Mouse (Mus musculus) CH12.LX (cell line): ENCODE data around the gene Ube2j2. TPM values are rescaled to one million over a fixed set of nuclear protein-coding genes. Genes with fewer than 3 reads are reported as not detected.
A peak's percentile ranks its signal among the peaks of the same experiment; 100 is the strongest.

Source experiments
- DNase-seq: peaks from one replicate; pipeline ENCODE4 v3.0.0-alpha.2; 2013; ENCODE audit errors: extremely low read depth
- H3K27ac ChIP-seq: 2 replicates; pipeline ENCODE4 v1.5.1; 2012; ENCODE audit warnings: low read depth, mild to moderate bottlenecking, control low read depth, moderate library complexity; ENCODE audit not compliant: insufficient read depth
- H3K27me3 ChIP-seq: replicated peaks from 2 replicates; pipeline ENCODE3; 2012; ENCODE audit warnings: inconsistent platforms
- H3K36me3 ChIP-seq, 2 experiments: replicated peaks in 1 of 2; 2 replicates each; pipeline versions ENCODE3 to v1.6.1; 2012; ENCODE audit warnings: inconsistent platforms in 1 of 2, low read length in 1 of 2, mild to moderate bottlenecking in 1 of 2, mixed read lengths in 1 of 2, moderate library complexity in 1 of 2; ENCODE audit not compliant: control insufficient read depth in 1 of 2, insufficient read depth in 1 of 2
- H3K4me1 ChIP-seq, 2 experiments: 2 replicates each; pipeline ENCODE4 v1.6.1; 2012; ENCODE audit warnings: inconsistent platforms in 1 of 2, moderate library complexity in 1 of 2; ENCODE audit not compliant: insufficient read depth in 2 of 2, control insufficient read depth in 1 of 2
- H3K4me2 ChIP-seq: 2 replicates; pipeline ENCODE4 v1.6.1; 2012; ENCODE audit warnings: low read depth, mild to moderate bottlenecking, control low read depth; ENCODE audit not compliant: poor library complexity, insufficient read depth, severe bottlenecking
- H3K4me3 ChIP-seq, 3 experiments: fragments of 150-350 bp in 1 of 3; sonication (generic) in 1 of 3; replicated peaks in 1 of 3; 2 replicates each; pipeline versions ENCODE3 to v1.5.1; 2011 to 2012; ENCODE audit warnings: low read depth in 2 of 3, low read length in 2 of 3, mild to moderate bottlenecking in 2 of 3, moderate library complexity in 2 of 3, control low read depth in 1 of 3, improper control_type of control experiment in 1 of 3, inconsistent platforms in 1 of 3, mixed read lengths in 1 of 3; ENCODE audit not compliant: poor library complexity in 1 of 3
- H3K79me2 ChIP-seq: replicated peaks from 2 replicates; pipeline ENCODE4 v1.6.1; 2012; ENCODE audit warnings: mild to moderate bottlenecking, moderate library complexity; ENCODE audit not compliant: control insufficient read depth, poor library complexity, insufficient read depth, severe bottlenecking; ENCODE audit errors: extremely low read depth
- H3K9ac ChIP-seq: 2 replicates; pipeline ENCODE4 v1.6.1; 2012; ENCODE audit warnings: low read depth, mild to moderate bottlenecking, control low read depth, moderate library complexity; ENCODE audit not compliant: insufficient read depth
- H3K9me3 ChIP-seq: replicated peaks from 2 replicates; pipeline ENCODE3; 2012; ENCODE audit warnings: low read length, inconsistent platforms, mixed read lengths
- BHLHE40 ChIP-seq: IDR thresholded peaks from 2 replicates; pipeline ENCODE4 v1.6.1; 2011; ENCODE audit warnings: mild to moderate bottlenecking, low read depth, low read length, improper control_type of control experiment
- CHD1 ChIP-seq: IDR thresholded peaks from 2 replicates; pipeline ENCODE4 v1.6.1; 2012; ENCODE audit warnings: low read depth, low read length, improper control_type of control experiment, inconsistent platforms
- CHD2 ChIP-seq: IDR thresholded peaks from 2 replicates; pipeline ENCODE4 v1.6.1; 2011; ENCODE audit warnings: low read length, improper control_type of control experiment
- CTCF ChIP-seq, 2 experiments: IDR thresholded peaks in 1 of 2; conservative IDR thresholded peaks in 1 of 2; 2 replicates each; pipeline ENCODE4 v1.5.1; 2011 to 2012; ENCODE audit warnings: low read depth in 2 of 2, low read length in 2 of 2, improper control_type of control experiment in 1 of 2, inconsistent platforms in 1 of 2, mild to moderate bottlenecking in 1 of 2, moderate library complexity in 1 of 2
- E2F4 ChIP-seq: IDR thresholded peaks from 2 replicates; pipeline ENCODE4 v1.6.1; 2011; ENCODE audit warnings: low read depth, low read length, improper control_type of control experiment; ENCODE audit not compliant: insufficient replicate concordance
- ELF1 ChIP-seq: IDR thresholded peaks from 2 replicates; pipeline ENCODE4 v1.6.1; 2014; ENCODE audit warnings: low read depth, mild to moderate bottlenecking, inconsistent platforms, low read length, improper control_type of control experiment
- EP300 ChIP-seq: IDR thresholded peaks from 2 replicates; pipeline ENCODE4 v1.6.1; 2011; ENCODE audit warnings: low read length, improper control_type of control experiment
- ETS1 ChIP-seq: conservative IDR thresholded peaks from 2 replicates; pipeline ENCODE4 v1.6.1; 2012; ENCODE audit warnings: low read depth, mild to moderate bottlenecking, inconsistent platforms, low read length, improper control_type of control experiment, moderate library complexity
- GABPA ChIP-seq: IDR thresholded peaks from 2 replicates; pipeline ENCODE4 v1.6.1; 2012; ENCODE audit warnings: low read depth, low read length, improper control_type of control experiment, inconsistent platforms; ENCODE audit not compliant: insufficient replicate concordance
- HCFC1 ChIP-seq: IDR thresholded peaks from 2 replicates; pipeline ENCODE4 v1.6.1; 2012; ENCODE audit warnings: low read depth, mild to moderate bottlenecking, inconsistent platforms, low read length, improper control_type of control experiment
- IRF4 ChIP-seq: IDR thresholded peaks from 2 replicates; pipeline ENCODE4 v1.6.1; 2014; ENCODE audit warnings: low read depth, mild to moderate bottlenecking, inconsistent platforms, low read length, improper control_type of control experiment
- JUN ChIP-seq: IDR thresholded peaks from 2 replicates; pipeline ENCODE4 v1.6.1; 2011; ENCODE audit warnings: low read depth, mild to moderate bottlenecking, low read length, improper control_type of control experiment, moderate library complexity; ENCODE audit not compliant: insufficient read depth
- JUND ChIP-seq: conservative IDR thresholded peaks from 2 replicates; pipeline ENCODE4 v1.6.1; 2011; ENCODE audit warnings: low read depth, low read length, improper control_type of control experiment
- KAT2A ChIP-seq: IDR thresholded peaks from 2 replicates; pipeline ENCODE4 v1.6.1; 2012; ENCODE audit warnings: low read length, improper control_type of control experiment, inconsistent platforms; ENCODE audit not compliant: insufficient replicate concordance
- MAFK ChIP-seq: IDR thresholded peaks from 2 replicates; pipeline ENCODE4 v1.6.1; 2011; ENCODE audit warnings: low read length, improper control_type of control experiment; ENCODE audit not compliant: insufficient replicate concordance
- MAX ChIP-seq: IDR thresholded peaks from 2 replicates; pipeline ENCODE4 v1.6.1; 2011; ENCODE audit warnings: low read length, improper control_type of control experiment
- MAZ ChIP-seq: IDR thresholded peaks from 2 replicates; pipeline ENCODE4 v1.6.1; 2012; ENCODE audit warnings: low read depth, mild to moderate bottlenecking, inconsistent platforms, low read length, improper control_type of control experiment, moderate library complexity
- MEF2A ChIP-seq: IDR thresholded peaks from 2 replicates; pipeline ENCODE4 v1.6.1; 2014; ENCODE audit warnings: low read depth, mild to moderate bottlenecking, inconsistent platforms, low read length, improper control_type of control experiment, borderline replicate concordance
- MXI1 ChIP-seq: IDR thresholded peaks from 2 replicates; pipeline ENCODE4 v1.6.1; 2011; ENCODE audit warnings: mild to moderate bottlenecking, low read depth, low read length, improper control_type of control experiment
- MYC ChIP-seq: IDR thresholded peaks from 2 replicates; pipeline ENCODE4 v1.6.1; 2011; ENCODE audit warnings: low read depth, mild to moderate bottlenecking, improper control_type of control experiment, low read length
- NELFE ChIP-seq: IDR thresholded peaks from 2 replicates; pipeline ENCODE4 v1.6.1; 2011; ENCODE audit warnings: low read depth, low read length, improper control_type of control experiment
- NRF1 ChIP-seq: IDR thresholded peaks from 2 replicates; pipeline ENCODE4 v1.6.1; 2014; ENCODE audit warnings: low read depth, mild to moderate bottlenecking, inconsistent platforms, low read length, improper control_type of control experiment, moderate library complexity
- PAX5 ChIP-seq: IDR thresholded peaks from 2 replicates; pipeline ENCODE4 v1.6.1; 2012; ENCODE audit warnings: low read length, inconsistent platforms, mixed read lengths
- POLR2A ChIP-seq: IDR thresholded peaks from 2 replicates; pipeline ENCODE4 v1.6.1; 2011; ENCODE audit warnings: low read depth, mild to moderate bottlenecking, improper control_type of control experiment, low read length
- POLR2AphosphoS2 ChIP-seq: IDR thresholded peaks from 2 replicates; pipeline ENCODE4 v1.6.1; 2011; ENCODE audit warnings: low read depth, low read length, improper control_type of control experiment
- RAD21 ChIP-seq: IDR thresholded peaks from 2 replicates; pipeline ENCODE4 v1.6.1; 2011; ENCODE audit warnings: low read depth, mild to moderate bottlenecking, low read length, improper control_type of control experiment, moderate library complexity
- RCOR1 ChIP-seq: conservative IDR thresholded peaks from 2 replicates; pipeline ENCODE4 v1.6.1; 2012; ENCODE audit warnings: low read depth, mild to moderate bottlenecking, inconsistent platforms, low read length, improper control_type of control experiment
- SIN3A ChIP-seq: IDR thresholded peaks from 2 replicates; pipeline ENCODE4 v1.6.1; 2012; ENCODE audit warnings: low read length, improper control_type of control experiment, inconsistent platforms
- SMC3 ChIP-seq: IDR thresholded peaks from 2 replicates; pipeline ENCODE4 v1.6.1; 2011; ENCODE audit warnings: low read depth, low read length, improper control_type of control experiment
- TBP ChIP-seq: conservative IDR thresholded peaks from 2 replicates; pipeline ENCODE4 v1.6.1; 2011; ENCODE audit warnings: low read depth, low read length, improper control_type of control experiment
- TCF12 ChIP-seq: IDR thresholded peaks from 2 replicates; pipeline ENCODE4 v1.6.1; 2014; ENCODE audit warnings: low read depth, mild to moderate bottlenecking, inconsistent platforms, low read length, improper control_type of control experiment
- UBTF ChIP-seq: IDR thresholded peaks from 2 replicates; pipeline ENCODE4 v1.6.1; 2012; ENCODE audit warnings: low read depth, mild to moderate bottlenecking, inconsistent platforms, low read length, improper control_type of control experiment, moderate library complexity
- USF1 ChIP-seq: IDR thresholded peaks from 2 replicates; pipeline ENCODE4 v1.6.1; 2014; ENCODE audit warnings: low read depth, mild to moderate bottlenecking, inconsistent platforms, low read length, improper control_type of control experiment
- USF2 ChIP-seq: conservative IDR thresholded peaks from 2 replicates; pipeline ENCODE4 v1.6.1; 2011; ENCODE audit warnings: low read depth, low read length, improper control_type of control experiment
- ZC3H11A ChIP-seq: IDR thresholded peaks from 2 replicates; pipeline ENCODE4 v1.6.1; 2012; ENCODE audit warnings: low read depth, mild to moderate bottlenecking, inconsistent platforms, low read length, improper control_type of control experiment
- ZKSCAN1 ChIP-seq: IDR thresholded peaks from 2 replicates; pipeline ENCODE4 v1.6.1; 2012; ENCODE audit warnings: low read depth, inconsistent platforms, low read length, improper control_type of control experiment, borderline replicate concordance
- ZMIZ1 ChIP-seq: IDR thresholded peaks from 2 replicates; pipeline ENCODE4 v1.6.1; 2012; ENCODE audit warnings: low read depth, mild to moderate bottlenecking, inconsistent platforms, low read length, improper control_type of control experiment
- ZNF384 ChIP-seq: IDR thresholded peaks from 2 replicates; pipeline ENCODE4 v1.6.1; 2012; ENCODE audit warnings: low read depth, low read length, improper control_type of control experiment, inconsistent platforms
- dilution Hi-C: fragments of 300-500 bp; cut with MboI; formaldehyde crosslinking; loops from 2 replicates; pipeline ENCODE4 v1.14.3; 2020; ENCODE audit warnings: low sequenced_read_pairs; ENCODE audit not compliant: extremely low pct_unique_long_range_greater_than_20kb, extremely low pct_ligation_motif_present
- in situ Hi-C: fragments of 300-500 bp; cut with MboI; formaldehyde crosslinking; loops from 3 replicates; pipeline ENCODE4 v1.14.3; 2019; ENCODE audit warnings: low sequenced_read_pairs, low pct_ligation_motif_present, low pct_unique_long_range_greater_than_20kb, mixed read lengths
- polyA plus RNA-seq: library from polyadenylated mRNA; unstranded; fragments of >175 nt; gene quantifications from 2 replicates; pipeline ENCODE4 v1.2.1, GENCODE M21; 2012; ENCODE audit warnings: low read depth; ENCODE audit not compliant: insufficient read length
- total RNA-seq, 2 experiments: library from RNA; depleted of rRNA; stranded (reverse); fragments of 300-350 nt in 1 of 2; fragments of >200 nt in 1 of 2; gene quantifications; 2 replicates each; pipeline ENCODE4 v1.2.3; 2012 to 2014

The Ube2j2 gene
- total and polyA plus RNA-seq, 3 experiments: 73.5 to 144 (median 137) TPM

DNA sequence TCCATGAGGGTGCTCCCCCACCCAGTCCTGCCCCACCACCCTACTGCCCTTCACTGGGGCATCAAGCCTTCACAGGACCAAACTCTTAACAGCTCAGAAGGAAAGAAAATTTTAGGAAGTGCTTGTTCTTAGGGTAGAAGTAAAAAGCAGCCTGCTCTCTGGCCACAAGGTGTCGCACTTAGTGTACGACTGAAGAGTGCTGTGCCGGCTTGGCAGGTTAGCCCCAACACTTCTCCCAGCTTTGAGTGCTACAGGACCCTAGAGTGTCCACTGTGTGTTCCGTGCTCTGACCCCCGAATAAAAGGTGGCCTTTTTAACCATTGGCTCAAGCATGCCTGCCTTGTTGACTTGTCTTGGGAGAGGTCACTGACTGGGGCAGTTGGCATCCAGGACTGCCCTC, 15.6 kb downstream of the Ube2j2 start:
- Histone ChIP-seq H3K79me2 (no peaks in the 10 kb centered on the region), H3K9me3 (no peaks in the 10 kb centered on the region), H3K9ac (no peak overlapping the region), H3K4me1 (peaks cover 0 to 28% of the 10 kb centered on the region in 2 experiments; a peak in 2 of 4 replicates), H3K4me3 (no peak overlapping the region), H3K4me2 (no peak overlapping the region), H3K36me3 (peaks cover 40 to 65% of the 10 kb centered on the region in 2 experiments), H3K27ac (no peak overlapping the region), H3K27me3 (no peaks in the 10 kb centered on the region)
- peak; percentile 82 for DNase-seq
- TF ChIP-seq CHD1 (no peak), RAD21 (peak; percentile 87), MAZ (no peak), CHD2 (no peak), MAFK (no peak), ZNF384 (no peak), PAX5 (no peak), POLR2AphosphoS2 (no peak), POLR2A (0 out of 2 replicates have a peak, but pooled peaks have one; percentile 33), ZC3H11A (peak; percentile 46; the same call in 1 of the 2 replicates), TBP (no peak), ZKSCAN1 (no peak), HCFC1 (no peak), MXI1 (no peak), EP300 (no peak), E2F4 (no peak), TCF12 (no peak), JUN (no peak), USF2 (no peak), MAX (no peak), RCOR1 (no peak), GABPA (no peak), ETS1 (no peak), SIN3A (no peak), MYC (no peak), NRF1 (no peak), MEF2A (0 out of 2 replicates have a peak, but pooled peaks have one; percentile 12), BHLHE40 (no peak), CTCF (conservative IDR thresholded peaks at IDR 0.05 in 1 of 2, IDR thresholded peaks at IDR 0.05 in 1 of 2; ENCODE audit: low read depth in 2 of 2, low read length in 2 of 2) (peak; percentile 66 to 92), ELF1 (no peak), JUND (no peak), UBTF (no peak), IRF4 (no peak), NELFE (peak; percentile 51; the same call in 1 of the 2 replicates), ZMIZ1 (no peak), USF1 (no peak), SMC3 (peak; percentile 89), KAT2A (no peak)
- dilution Hi-C loops (no loop called here), in situ Hi-C loops (no loop called here)
